Mouse (Mus musculus): Measurements from ENCODE around the gene Tnfsf15.

The Tnfsf15 gene

DNA sequence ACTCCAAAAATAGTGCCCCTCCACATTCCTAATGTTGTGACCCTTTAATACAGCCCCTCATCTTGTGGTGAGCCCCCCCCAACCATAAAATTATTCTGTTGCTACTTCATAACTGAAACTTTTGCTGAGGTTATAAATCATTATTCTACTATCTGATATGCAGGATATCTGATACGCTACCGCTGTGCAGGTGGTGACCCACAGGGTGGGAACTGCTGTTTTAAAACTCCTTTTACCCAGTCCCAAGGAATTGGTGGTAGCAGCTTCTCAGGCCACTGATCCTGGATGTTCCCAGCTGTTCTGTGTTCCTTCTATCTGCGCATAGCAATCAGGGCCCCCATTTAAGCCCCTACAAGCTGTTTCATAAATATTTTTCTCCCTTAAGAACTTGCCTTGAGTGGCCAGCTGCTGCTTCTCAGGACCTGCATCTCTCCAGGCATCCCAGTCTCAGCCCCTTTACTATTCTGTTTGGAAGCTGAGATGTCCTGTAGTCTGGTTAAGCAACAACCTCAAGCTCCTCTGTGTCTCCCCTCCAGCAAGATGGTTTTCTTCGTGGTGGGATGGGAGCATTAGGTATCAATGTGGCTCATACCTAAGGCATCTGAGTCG lies 2.0 kb downstream of the Tnfsf15 start:
- DNase-seq (ENCODE audit: low read depth, low spot score): no peak

DNA sequence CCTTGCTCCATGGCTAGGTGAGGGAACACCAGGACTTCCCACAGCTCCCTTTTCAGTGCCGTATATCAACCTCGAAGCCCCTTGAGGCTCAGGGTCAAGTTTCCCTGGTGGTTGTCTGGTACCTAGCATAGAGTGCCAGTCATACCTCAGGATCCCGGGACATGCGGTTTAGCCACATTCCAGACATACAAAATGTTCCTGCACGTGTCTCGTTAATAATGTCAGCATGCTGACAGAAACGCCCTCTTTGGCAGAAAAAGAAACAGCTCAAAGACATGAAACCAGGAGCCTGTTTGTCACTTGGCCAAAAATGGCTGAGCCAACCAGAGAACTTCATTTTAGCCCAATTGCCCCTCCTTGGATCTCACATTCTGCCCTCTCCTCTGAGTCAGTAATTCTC lies 2.8 kb downstream of the Tnfsf15 start:
- no peak for DNase-seq (ENCODE audit: low read depth, low spot score)

DNA sequence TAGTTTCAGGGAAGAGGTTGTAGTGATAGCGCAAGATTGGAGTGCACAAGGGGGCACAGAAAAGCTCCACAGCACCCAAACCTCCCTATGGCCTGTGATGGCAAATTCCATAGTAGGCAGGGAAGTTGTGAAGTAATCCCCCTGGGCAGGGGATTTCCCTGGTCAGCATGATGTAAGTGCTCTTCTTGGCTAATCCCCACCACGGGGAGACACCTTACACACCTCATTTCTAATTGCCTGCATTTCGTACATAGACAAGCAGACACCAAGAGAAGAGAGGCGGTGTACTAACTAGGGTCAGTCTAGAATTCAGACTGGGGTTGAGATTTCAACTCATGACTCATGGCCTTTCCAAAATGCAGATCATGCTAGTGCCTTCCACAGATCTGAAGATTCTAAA lies 4.2 kb downstream of the Tnfsf15 start:
- DNase-seq (ENCODE audit: low read depth, low spot score): no peak

DNA sequence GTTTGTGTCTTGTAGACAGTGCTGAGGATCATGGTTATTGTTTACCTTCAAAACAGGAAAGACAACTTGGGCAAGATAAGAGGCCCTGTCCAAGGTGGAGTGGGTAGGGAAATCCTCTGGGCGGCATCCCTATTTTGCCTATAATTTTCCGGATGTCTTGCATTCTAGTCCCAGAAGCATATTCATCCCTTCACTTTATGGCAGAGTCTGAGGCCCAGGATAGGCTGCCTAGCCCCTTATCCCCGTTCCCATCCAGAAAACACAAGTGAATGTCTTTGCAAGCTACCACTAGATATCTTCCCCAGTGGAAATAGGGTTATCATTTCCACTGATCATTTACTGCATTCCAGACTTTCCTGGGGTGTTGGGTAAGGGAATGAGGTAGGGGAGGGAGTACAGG lies 4.9 kb downstream of the Tnfsf15 start:
- no peak for DNase-seq (ENCODE audit: low read depth, low spot score)

DNA sequence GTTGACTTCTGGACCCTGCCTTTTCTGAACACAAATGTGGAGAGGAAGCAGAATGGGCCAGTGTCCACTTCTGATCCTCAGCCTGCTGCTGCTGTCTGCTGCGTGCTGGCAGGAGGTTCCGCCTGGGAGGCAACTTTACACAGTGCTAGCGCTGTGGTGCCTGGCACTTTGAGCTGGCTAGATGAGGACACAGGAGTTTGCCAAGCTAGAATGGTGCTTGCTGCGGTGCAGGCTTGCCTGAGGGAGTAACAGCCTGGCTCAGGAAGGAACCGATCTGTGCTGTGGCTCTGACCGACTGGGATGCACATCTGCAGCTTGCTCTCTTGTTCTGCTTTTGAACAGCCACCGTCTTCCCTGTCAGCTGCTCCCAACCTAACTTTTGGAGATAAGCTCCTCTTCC lies 5.4 kb downstream of the Tnfsf15 start:
- DNase-seq (ENCODE audit: low read depth, low spot score): peak; percentile 46

DNA sequence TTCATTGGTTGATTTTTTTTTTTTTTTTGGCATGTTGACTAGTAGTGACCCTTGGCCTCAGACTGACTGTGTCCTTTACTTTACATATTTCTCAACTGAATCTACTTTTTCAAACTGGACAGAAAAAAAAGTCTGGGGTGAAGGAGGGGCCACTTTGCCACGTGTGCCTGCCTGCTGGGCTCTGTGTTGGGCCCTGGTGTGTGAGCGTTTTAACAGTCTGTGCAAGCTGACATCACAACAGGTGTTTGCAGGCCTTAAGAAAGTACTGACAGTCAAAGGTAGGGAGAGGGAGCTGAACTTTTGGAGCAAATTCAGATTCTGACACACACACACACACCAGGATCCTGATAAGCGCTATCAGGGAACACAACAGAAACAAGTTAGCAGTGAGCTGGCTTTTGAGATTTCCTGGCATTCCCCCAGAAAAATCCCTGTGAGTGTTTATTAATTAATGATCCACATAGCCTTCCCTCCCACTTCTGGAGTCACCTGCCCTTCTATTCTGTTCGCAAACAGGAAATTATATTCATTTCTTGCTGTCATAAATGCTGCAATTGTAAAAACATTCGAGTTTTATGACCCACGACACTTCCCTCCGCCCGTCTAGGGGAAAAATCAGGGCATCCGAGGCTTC lies 6.4 kb downstream of the Tnfsf15 start:
- DNase-seq (ENCODE audit: low read depth, low spot score): no peak

DNA sequence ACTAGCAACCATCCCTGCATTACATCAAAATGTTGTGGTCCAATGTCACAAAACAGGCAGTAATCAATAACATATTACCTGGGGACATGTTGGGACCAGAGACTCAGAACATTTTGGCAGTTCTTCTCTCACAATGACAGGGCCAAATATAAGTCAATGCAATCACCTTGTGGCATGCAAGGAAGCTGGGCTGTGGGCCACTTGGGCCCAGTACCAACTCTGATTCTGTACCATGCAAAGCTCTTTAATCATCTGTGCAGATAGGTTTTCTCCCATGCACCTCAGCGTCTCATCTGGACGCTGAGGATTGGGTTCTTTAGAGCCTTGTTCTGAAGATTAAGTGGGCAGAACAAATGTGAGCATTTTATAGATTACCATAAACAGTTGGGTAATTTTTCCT lies 13.6 kb downstream of the Tnfsf15 start:
- DNase-seq (ENCODE audit: low read depth, low spot score): no peak

DNA sequence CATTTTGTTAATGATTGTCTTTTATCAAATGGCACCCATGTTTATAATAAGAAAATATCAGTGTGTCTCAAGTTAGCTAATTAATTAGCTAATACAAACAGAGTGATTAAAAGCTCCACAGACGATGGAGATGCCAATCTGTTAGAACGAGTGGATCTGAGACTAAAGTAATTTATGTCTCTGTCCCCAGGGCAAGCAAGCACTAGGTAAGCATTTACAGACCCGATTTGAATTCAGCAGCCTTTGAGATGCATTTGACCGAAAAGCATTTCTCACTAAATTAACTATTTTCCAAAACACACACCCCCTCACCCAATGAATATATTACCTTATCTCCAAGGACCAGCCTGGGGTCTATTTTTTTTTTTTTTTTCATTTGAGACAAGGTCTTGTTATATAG lies 18.2 kb downstream of the Tnfsf15 start:
- DNase-seq (ENCODE audit: low read depth, low spot score): no peak

DNA sequence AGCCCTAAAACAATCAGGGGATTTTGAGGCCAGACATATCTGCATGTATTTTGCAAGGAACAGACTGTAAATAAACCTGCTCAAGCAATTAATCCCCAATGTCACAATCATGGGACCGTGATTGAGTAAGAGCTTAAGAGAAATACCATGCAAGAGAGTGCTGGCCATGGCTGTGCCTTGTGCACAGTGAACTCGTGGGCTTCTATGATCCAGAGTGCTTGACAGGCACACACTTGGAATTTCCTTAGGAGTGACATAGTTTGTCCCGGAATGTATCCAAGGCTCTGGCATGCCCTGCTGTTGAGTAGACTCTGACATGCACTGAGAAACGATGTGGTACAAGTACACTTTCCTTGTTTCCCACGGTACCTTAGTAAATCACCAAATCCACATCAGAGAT lies 18.9 kb downstream of the Tnfsf15 start:
- no peak for DNase-seq (ENCODE audit: low read depth, low spot score)

DNA sequence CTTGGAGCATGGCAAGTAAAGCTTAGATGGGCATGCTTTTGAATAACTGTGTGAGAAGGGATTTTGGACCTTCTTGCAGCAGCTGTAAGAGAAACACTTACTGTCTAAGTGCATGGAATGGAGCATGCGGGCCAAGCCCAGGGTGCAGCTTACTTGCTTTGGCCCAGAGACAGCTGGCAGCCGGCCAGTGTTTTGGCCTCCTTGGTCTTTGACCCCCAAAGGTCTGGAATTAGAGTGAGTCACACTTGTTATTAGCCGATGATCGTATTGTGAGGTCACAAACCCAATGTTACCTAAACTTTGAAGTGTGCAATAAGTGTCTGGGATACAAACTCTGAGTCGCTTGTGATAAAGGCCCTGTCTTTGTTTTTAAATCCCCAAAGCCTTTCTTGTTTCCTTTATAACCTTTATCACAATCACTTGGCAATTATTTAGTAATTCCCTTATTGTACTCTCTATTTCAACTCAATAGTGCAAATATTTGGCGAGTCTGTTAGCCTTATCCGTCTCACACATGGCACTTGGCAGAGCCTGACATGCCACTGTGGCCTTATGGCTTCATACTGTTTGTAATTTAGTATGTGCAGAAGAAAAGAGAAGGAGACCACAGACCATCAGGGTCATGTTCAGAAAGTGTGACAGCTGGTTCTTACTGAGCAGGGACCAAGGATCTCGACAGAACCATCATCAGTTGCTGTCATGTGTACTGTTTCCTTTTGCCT lies 26.8 kb downstream of the Tnfsf15 start:
- DNase-seq (ENCODE audit: low read depth, low spot score): no peak

DNA sequence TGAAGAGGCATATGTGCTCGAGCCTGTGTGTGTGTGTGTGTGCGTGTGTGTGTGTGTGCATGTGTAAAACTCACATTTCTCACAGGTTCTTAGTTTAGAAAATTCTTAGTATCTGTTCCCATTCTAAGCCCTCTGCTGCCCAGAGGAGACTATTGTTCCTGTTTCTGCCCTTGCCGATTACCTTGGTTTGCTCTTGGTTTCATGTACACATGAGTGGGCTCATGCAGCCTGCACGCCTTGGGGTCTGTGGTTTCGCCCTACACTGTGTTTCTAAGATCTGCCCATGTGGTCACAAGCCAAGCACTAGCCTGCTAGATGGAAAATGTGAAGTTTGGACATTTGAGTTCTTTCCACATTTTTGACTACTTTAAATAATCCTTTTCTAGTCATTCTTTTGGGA lies 33.0 kb downstream of the Tnfsf15 start:
- DNase-seq (ENCODE audit: low read depth, low spot score): no peak

DNA sequence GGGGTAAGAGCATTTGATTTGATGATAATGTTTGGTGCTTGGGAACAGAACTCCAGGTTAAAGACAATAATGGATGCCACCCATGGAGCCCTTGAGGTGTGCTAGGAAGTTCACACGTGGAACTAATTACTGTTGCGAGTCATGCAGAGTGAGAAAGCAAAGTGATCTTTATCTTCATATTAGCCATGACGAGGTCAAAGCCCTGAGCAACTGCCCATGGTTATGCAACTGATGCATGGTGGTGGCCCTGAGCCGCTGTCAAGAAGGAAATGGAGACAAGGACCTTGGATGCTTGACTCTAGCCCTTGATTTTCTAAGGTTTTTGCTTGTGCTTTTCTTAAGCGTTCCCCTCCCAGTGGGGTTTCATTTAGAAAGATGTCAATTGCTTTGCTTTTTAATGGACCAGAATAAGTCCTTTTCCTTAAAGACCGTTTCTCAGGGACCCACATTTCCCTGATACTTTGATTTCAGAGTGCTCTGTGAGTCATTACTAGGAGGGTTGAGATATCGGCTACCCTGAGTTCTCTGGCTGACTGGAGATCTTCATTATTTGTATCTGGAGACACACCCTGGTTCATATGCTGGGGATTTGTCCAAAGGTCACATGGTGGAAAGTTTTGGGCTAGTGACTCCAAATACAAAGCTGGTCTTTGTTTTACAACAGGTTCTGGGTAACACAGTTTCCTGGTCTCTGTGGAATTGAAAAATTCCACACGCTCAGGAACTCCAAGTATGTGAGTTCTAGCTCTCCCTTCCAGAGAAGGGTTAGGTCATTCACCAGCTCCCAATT lies 34.3 kb downstream of the Tnfsf15 start:
- no peak for DNase-seq (ENCODE audit: low read depth, low spot score)

DNA sequence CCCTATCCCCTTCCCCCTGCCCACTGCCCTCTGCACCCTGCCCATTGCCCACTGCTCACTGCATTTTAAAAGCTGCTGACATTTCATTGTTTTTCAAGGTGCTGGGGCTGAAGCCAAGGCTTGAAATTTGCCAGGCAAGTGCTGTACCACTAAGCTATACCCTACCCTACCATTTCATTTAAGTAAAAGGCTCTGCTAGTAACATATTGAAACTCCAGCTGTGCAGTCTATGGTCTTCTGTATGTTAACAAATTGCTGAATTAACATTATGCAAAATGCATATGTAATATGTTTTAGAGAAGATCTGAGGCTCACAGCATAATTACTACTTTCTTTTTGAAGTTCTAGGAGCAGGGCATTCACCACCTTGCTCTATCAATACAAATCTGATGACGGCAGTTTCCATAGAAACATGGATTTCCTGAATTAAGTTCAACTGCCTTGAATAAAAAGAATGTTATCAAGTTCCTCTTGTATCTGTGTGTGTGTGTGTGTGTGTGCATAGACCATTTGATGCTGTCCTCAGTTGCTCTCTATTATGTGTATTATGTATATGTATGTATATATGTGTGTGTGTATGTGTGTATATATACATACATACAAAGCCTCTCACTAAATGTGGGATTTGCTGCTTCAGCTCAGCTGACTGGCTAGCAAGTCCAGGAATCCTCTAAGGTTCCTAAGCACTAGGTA lies 38.5 kb downstream of the Tnfsf15 start:
- DNase-seq (ENCODE audit: low read depth, low spot score): no peak

DNA sequence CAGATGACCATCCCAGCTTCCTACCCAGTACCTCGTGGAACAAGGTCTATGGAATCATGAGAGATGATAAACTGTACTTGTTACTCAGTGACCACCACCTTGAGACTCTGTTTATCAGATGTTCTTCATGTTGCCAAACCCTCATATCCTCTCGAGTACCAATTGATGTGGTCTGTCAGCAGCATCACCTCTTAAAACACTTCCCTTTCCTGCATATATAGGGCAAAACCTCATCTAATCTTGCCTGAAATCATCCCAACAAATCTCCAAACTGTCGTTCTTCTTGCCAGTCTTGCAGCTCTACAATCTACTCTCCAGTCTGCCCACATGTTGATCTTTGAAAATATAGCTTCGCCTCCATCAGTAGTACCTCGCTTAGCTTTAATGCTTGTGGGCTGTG lies 40.7 kb downstream of the Tnfsf15 start:
- no peak for DNase-seq (ENCODE audit: low read depth, low spot score)

DNA sequence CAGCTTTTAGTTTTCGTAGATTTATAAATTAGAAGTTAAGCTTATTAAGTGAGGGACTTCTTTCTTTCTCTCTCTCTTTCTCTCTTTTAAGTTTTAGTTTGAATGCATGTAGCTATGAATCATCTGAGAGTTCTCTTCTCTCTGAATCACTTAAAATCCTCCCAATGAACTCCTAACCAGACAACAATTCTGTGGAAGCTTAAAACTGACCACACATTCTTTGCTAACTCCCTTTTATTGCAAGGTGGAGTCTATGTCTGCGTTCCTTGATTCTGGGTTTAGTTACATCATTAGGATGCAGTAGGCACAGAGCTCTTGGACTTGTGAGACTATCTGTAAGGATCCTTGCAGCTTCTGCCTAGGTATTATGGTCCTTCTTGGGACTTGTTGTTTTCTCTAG lies 41.2 kb downstream of the Tnfsf15 start:
- DNase-seq (ENCODE audit: low read depth, low spot score): no peak

DNA sequence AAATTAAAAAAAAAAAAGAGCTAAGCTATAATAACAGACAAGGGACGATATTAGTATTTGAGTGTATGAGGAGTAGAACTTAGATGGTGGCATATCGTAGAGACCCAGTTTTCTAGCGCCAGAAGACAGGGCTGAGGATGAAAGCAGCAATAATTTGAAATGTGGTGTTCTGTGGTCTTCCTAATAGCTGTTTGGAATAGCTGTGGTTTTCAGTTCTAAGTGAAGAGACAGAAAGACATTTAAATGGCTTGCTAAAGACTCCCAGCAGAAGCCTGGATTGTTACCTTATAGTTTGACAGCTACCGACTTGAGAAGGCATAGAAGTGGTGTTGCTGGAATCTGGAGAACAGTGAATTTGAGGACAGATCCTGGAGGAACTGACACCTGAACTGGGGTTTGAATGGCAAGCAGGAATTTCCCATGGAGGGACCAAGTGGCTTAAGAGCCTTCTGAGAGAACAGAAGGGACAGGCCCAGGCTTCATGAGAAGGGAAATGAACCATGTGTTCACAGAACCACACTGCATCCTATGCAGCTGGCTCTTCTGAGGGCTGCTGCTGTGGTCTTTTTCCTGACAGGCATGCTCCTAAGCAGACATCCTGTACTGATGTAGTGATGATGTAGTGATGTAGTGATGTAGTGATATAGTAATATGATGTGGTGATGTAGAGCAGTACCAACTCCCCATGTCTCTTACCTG lies 42.8 kb downstream of the Tnfsf15 start:
- DNase-seq (ENCODE audit: low read depth, low spot score): no peak

DNA sequence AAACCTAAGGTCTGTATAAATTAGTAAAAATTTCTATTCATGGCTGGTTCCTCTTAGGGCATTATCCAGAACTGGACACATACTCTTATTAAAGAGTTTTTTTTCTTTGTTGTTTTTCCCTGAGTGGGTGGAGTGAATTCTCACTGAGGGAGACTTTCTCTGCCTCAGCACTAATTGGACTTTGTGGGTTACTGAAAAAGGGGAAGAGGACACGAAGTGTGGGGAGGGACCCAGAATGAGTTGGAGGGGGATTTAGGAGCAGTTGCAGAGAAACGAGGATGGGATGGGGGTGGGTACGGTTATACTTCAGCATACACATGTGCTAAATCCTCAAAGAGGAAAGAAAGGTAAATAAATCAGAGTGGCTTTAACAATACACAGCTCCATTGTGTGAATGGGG lies 45.2 kb downstream of the Tnfsf15 start:
- no peak for DNase-seq (ENCODE audit: low read depth, low spot score)

DNA sequence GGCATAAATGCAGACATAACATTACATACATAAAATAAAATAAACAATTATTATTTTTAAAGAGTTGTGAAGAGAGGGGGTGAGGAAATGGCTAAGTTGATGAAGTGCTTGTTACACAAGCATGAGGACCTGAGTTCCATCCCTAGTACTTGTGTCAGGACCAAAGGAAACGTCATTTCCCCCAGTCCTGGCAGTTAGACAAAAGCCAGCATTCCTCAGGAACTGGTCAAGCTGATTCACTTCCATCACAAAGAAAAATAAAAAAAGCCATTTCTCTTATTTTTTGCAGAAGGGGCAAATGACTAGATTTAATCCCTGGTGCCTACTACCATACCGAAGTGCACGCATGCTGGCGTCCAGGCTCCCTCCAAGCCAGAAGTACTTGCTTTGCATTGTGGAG lies 48.0 kb downstream of the Tnfsf15 start:
- DNase-seq (ENCODE audit: low read depth, low spot score): no peak

DNA sequence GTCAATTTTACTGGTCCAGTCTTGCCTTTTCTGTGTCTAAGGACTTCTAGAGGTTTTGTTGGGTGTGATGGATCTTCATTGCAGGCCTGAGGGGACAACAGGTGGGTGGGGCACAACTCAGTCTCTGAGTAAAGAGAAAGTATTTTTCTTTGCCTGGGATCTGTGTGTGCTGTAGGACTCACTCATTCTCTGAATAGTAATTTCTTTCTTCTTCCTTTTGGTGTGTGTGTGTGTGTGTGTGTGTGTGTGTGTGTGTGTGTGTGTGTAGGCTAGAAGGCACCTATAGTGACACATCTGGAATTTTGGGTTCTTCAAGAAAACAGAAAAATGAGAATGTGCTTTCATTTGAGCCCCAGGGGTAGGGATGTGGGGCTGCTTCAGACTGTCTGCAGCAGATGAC lies 52.6 kb downstream of the Tnfsf15 start:
- no peak for DNase-seq (ENCODE audit: low read depth, low spot score)

DNA sequence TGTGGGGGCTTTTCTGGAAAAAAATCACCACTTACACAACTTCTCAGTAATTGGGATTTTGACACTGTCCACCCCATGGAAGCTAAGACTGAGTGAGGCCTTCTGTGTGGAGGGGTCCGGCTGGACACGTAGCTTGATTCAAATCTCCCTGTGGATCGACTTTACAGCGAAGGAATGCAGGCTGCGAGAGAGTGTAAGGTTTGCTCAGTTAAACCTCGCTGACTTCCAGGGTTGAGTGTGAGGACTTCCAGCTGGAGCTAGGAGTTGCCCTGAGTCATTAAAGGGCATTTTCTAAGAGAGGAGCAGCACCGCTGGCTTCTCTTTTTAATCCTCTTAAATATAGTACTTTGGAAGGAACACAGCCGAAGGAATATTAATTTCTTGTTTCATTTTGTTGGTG lies 57.5 kb downstream of the Tnfsf15 start:
- DNase-seq (ENCODE audit: low read depth, low spot score): no peak

DNA sequence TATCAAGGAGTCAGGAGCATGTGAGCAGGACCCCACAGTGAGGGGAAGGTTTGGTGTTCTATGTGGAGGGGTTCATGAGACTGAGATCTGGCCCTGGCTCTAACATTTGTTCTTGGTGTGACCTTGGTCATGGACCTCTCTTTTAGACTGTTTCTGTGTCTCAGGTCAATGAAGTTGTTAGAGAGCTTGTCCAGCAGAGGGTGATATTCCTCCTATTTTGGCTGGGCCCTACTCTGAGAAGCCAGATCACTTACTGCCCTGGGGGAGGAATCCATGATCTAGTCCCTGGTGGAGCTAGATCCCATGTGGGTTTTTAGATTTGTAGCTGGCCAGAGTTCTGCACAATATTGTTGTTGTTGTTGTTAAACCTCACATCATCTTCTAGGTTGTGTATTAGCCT lies 58.8 kb downstream of the Tnfsf15 start:
- DNase-seq (ENCODE audit: low read depth, low spot score): peak; percentile 55

DNA sequence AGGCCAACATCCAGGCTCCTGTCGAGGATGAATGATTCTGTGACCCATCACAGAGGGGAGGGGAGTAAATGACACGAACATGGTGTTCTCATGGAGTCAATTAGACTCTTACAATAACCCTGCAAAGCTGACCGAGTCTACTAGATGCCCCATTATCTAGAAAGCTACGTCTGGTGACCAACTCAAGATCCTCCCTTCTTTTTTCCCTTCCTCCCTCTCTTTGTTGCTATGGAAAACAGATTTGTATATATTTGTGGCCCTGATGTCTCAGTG lies 59.7 kb downstream of the Tnfsf15 start:
- no peak for DNase-seq (ENCODE audit: low read depth, low spot score)

All from brain, adult 2 months (tissue).